Mouse (Mus musculus): ENCODE results near the gene Mrpl53.
"Not testable (repeated sequence)": the region's sequence is repeated elsewhere in the genome, so short reads cannot be mapped to it uniquely, and the experiment has no call there.

Gene Mrpl53

GRCm38 (mm10) chr6:83153485-83153884 is 44.6 kb downstream of the Mrpl53 start:
- no peak for DNase-seq

- peak; percentile 15 for DNase-seq
Measured at GRCm38 (mm10) chr6:83155552-83156238, 46.9 kb downstream of the Mrpl53 start.

DNA sequence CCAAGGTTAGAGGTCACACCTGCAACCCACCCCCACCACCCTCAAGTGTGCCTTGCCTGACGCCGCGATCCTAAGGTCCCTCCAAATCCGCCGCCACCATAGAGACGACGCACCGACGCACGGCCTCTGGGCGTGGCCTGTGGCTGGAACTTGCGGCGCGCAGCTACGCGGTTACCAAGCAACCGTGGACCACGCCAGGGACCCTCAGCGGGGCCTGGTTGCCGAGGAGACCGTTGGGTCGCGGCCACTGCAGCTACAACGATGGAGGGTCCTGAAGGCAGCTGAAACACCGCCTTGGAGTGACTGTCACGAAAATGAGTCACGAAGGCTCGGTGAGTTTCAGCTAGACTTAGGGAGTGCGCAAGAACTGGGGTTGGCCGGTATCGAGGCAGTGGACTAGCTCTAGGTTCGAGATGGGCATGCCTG is 47.4 kb downstream of the Mrpl53 start, which contains the start of the genes Wdr54 and 1700003E16Rik:
TSS of gene Wdr54 (minus strand) at position 139 of the 426 bp plus-strand sequence.
TSS of gene 1700003E16Rik (plus strand) at position 146 of the 426 bp plus-strand sequence.
- DNase-seq, result peak; percentile 68

DNA sequence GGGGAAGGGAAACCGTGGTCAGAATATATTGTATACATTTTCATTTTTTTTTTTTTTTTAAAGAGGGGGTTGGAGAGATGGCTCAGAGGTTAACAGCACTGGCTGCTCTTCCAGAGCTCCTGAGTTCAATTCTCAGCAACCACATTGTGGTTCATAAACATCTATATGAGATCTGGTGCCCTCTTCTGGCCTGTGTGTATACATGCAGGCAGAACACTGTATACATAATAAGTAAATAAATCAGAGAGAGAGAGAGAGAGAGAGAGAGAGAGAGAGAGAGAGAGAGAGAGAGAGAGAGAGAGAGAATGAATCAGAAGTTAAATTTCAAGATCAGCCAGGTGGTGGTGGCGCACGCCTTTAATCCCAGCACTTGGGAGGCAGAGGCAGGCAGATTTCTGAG is 50.6 kb downstream of the Mrpl53 start:
- not testable (repeated sequence) for DNase-seq

Data from kidney, adult 18-20 months (tissue).